Mouse (Mus musculus) bone marrow macrophage, adult 2 months (primary cell): ENCODE data around the gene St3gal4. TPM values are rescaled to one million over a fixed set of nuclear protein-coding genes. Genes with fewer than 3 reads are reported as not detected.

Experiments
- H3K27ac ChIP-seq: 2 replicates; pipeline ENCODE4 v1.5.1; 2012; ENCODE audit warnings: low read depth, low read length; ENCODE audit not compliant: insufficient read depth
- H3K4me1 ChIP-seq: 2 replicates; pipeline ENCODE4 v1.6.1; 2012; ENCODE audit warnings: low read length; ENCODE audit not compliant: control insufficient read depth, insufficient read depth
- H3K4me3 ChIP-seq: 2 replicates; pipeline ENCODE4 v1.5.1; 2012; ENCODE audit warnings: mild to moderate bottlenecking, low read length, moderate library complexity; ENCODE audit not compliant: insufficient read depth
- CTCF ChIP-seq: IDR thresholded peaks from 2 replicates; pipeline ENCODE4 v1.5.1; 2012; ENCODE audit warnings: low read depth, mild to moderate bottlenecking, low read length, moderate library complexity
- POLR2A ChIP-seq: IDR thresholded peaks from 2 replicates; pipeline ENCODE4 v1.6.1; 2012; ENCODE audit warnings: mild to moderate bottlenecking, low read depth, low read length, borderline replicate concordance
- polyA plus RNA-seq: library from polyadenylated mRNA; stranded (reverse); fragments of >200 nt; gene quantifications from 2 replicates; pipeline ENCODE4 v1.2.4, GENCODE M21; 2012; ENCODE audit not compliant: missing spikeins, insufficient read depth, insufficient read length

Gene St3gal4
- polyA plus RNA-seq, 1 experiment, result 36.0 TPM

GRCm38 (mm10) chr9:35131637-35132397 is 12.7 kb upstream of the St3gal4 start:
- TF ChIP-seq POLR2A (no peak), CTCF (no peak)
- no peak overlapping the region for H3K27ac ChIP-seq
- no peaks in the 10 kb centered on the region for H3K4me1 ChIP-seq
- H3K4me3 ChIP-seq, result no peak overlapping the region

- H3K4me3 ChIP-seq, result no peak overlapping the region
- TF ChIP-seq POLR2A, result no peak
- TF ChIP-seq CTCF, result no peak
- H3K27ac ChIP-seq, result no peak overlapping the region
- peaks cover 8% of the 10 kb centered on the region for H3K4me1 ChIP-seq
These were observed 9.9 kb upstream of the St3gal4 start for GRCm38 (mm10) chr9:35128995-35129418.

GRCm38 (mm10) chr9:35128564-35128963 is 9.5 kb upstream of the St3gal4 start:
- Histone ChIP-seq H3K4me3 (no peak overlapping the region), H3K27ac (no peak overlapping the region), H3K4me1 (peaks cover 12% of the 10 kb centered on the region)
- TF ChIP-seq POLR2A, result no peak
- TF ChIP-seq CTCF, result no peak

GRCm38 (mm10) chr9:35127561-35127960 is 8.5 kb upstream of the St3gal4 start:
- no peak for TF ChIP-seq CTCF
- no peak for TF ChIP-seq POLR2A
- Histone ChIP-seq H3K27ac (no peak overlapping the region), H3K4me3 (no peak overlapping the region), H3K4me1 (peaks cover 14% of the 10 kb centered on the region)

GRCm38 (mm10) chr9:35127147-35127546 is 8.1 kb upstream of the St3gal4 start:
- no peak overlapping the region for H3K4me3 ChIP-seq
- peaks cover 14% of the 10 kb centered on the region for H3K4me1 ChIP-seq
- no peak overlapping the region for H3K27ac ChIP-seq
- no peak for TF ChIP-seq POLR2A
- no peak for TF ChIP-seq CTCF

- H3K4me3 ChIP-seq, result no peak overlapping the region
- peaks cover 14% of the 10 kb centered on the region for H3K4me1 ChIP-seq
- no peak overlapping the region for H3K27ac ChIP-seq
- no peak for TF ChIP-seq CTCF
- no peak for TF ChIP-seq POLR2A
These were observed 5.5 kb upstream of the St3gal4 start for GRCm38 (mm10) chr9:35124678-35124955.

- Histone ChIP-seq H3K27ac (peak overlapping the region; percentile 15; the same call in 1 of the 2 replicates), H3K4me1 (peaks cover 14% of the 10 kb centered on the region), H3K4me3 (no peak overlapping the region)
- TF ChIP-seq CTCF, result no peak
These were observed 5.0 kb upstream of the St3gal4 start for GRCm38 (mm10) chr9:35123804-35124677.

GRCm38 (mm10) chr9:35123456-35123803 is 4.4 kb upstream of the St3gal4 start:
- TF ChIP-seq POLR2A, result no peak
- TF ChIP-seq CTCF, result no peak
- H3K4me1 ChIP-seq, result peaks cover 14% of the 10 kb centered on the region
- no peak overlapping the region for H3K4me3 ChIP-seq
- H3K27ac ChIP-seq, result no peak overlapping the region

GRCm38 (mm10) chr9:35122551-35123266 is 3.6 kb upstream of the St3gal4 start:
- no peak overlapping the region for H3K27ac ChIP-seq

GRCm38 (mm10) chr9:35118563-35118962 is 505 bp downstream of the St3gal4 start:
- Histone ChIP-seq H3K4me1 (peaks cover 17% of the 10 kb centered on the region), H3K4me3 (no peak overlapping the region), H3K27ac (no peak overlapping the region)
- TF ChIP-seq POLR2A, result no peak
- TF ChIP-seq CTCF, result no peak

More at GRCm38 (mm10) chr9:35122551-35123266, 3.6 kb upstream of the St3gal4 start:
- Histone ChIP-seq H3K4me3 (no peak overlapping the region), H3K4me1 (peaks cover 18% of the 10 kb centered on the region)
- TF ChIP-seq CTCF (no peak), POLR2A (no peak)
